Mouse (Mus musculus) activated CD4-positive, CD25-positive, alpha-beta regulatory T cell, adult 4 months (primary cell): ENCODE data around the gene Triml2. TPM values are rescaled to one million over a fixed set of nuclear protein-coding genes. Genes with fewer than 3 reads are reported as not detected.

Experiments used
- ATAC-seq: one replicate; pipeline ENCODE4 v1.8.0; 2017
- polyA plus RNA-seq, 2 experiments: library from polyadenylated mRNA; unstranded; fragments of 100-300 nt; shearing (Covaris generic); gene quantifications; one replicate each; pipeline ENCODE4 v1.2.1; 2017

The Triml2 gene
- not detected for polyA plus RNA-seq

GRCm38 (mm10) chr8:43180054-43180690 is at the start of gene Triml2:
Triml2 (plus strand) TSS chr8:43180541.
- no peak for ATAC-seq

GRCm38 (mm10) chr8:43141386-43141785 is 39.0 kb upstream of the Triml2 start, which contains the start of gene Triml1:
Triml1 (minus strand) TSS chr8:43141486.
- ATAC-seq, result no peak

DNA sequence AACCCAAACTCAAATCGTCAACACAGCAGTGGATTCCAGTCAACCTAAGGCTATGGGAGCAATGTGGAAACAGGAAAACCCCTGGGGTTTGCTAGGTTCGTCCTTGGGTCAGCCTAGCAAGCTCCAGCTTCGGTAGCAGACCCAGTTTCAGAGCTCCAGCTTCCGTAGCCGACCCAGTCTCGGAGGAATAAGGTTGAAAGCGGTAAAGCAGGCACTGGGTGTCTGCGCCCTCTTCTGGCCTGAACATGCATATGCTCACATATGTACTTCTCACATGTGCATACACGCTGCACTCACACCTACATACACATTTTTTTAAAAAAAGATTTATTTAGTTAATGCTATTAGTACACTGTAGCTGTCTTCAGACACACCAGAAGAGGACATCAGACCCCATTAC is 31.0 kb upstream of the Triml2 start:
- ATAC-seq, result no peak

- no peak for ATAC-seq
Observed at GRCm38 (mm10) chr8:43163255-43163654, 17.1 kb upstream of the Triml2 start.

- no peak for ATAC-seq
Observed at GRCm38 (mm10) chr8:43164453-43164852, 15.9 kb upstream of the Triml2 start.

GRCm38 (mm10) chr8:43168083-43168482 is 12.3 kb upstream of the Triml2 start:
- no peak for ATAC-seq

GRCm38 (mm10) chr8:43169249-43169755 is 11.0 kb upstream of the Triml2 start:
- ATAC-seq, result no peak

DNA sequence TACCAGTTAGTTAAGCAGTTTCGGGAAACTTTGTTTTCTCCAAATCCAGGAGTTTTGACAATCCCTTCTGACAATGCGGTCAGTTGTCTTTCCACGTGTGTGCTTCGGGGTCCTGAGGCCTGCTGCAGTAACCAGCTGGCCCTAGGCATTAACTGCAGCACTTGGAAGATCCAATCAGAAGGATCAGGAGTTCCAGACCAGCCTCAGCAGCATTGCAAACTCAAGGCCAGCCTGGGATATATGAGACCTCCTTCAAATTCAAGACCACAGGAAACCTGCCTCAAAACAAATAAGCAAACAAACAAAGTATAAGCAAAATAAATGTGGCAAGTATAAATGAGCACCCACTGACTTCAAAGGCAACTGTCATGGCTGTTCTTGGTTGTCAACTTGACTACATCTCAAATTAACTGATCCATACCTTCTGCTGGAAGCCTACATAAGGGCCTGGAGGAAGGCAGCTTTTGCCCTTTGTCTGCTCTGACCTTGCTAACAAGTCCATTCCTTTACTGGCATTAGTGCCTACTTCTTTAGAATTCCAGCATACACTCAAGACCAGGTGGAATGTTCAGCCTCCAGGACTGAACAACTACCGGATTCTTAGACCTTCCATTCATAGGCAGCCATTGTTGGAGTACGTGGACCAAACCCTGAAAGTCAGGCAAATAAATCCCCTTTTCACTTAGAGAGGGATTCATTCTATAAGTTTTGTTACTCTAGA is 3.4 kb upstream of the Triml2 start:
- no peak for ATAC-seq

DNA sequence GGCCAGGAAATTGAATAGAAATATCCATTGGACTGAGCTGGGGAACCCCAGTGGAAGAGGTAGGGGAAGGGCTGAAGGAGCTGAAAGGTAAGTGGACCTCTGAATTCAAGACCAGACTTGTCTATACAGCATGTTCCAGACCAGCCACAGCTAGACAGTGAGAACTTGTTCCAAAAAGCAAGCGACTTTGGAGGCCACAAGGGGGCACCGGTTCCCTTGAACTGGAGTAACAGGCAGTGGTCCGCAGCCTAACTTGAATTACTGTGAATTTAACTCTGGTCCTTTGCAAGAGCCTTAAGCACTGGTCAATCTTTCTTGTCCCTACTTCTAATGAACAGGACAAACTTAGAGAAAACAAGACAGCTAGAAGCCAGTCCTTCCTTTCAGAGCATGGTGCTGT is 2.1 kb upstream of the Triml2 start:
- ATAC-seq, result no peak

DNA sequence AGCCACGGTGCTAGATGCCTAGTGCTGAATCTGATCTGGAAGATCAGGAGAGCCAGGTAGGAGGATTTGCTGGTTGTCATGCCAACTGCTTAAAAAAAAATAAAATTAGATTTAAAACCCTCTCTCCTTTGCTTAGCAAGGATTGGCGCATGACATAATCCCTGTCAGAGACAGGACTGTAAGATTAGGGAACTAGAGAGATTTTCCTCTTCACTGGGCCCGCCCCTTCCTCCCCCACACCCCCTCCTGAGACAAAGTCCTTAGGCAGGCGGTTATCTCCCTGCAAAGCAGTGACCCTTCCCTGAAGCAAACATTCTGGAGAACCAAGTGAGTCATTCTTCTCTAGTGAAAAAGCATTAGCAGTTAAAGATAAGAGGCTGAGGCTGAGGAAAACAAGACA is 1.2 kb upstream of the Triml2 start:
- ATAC-seq, result no peak

DNA sequence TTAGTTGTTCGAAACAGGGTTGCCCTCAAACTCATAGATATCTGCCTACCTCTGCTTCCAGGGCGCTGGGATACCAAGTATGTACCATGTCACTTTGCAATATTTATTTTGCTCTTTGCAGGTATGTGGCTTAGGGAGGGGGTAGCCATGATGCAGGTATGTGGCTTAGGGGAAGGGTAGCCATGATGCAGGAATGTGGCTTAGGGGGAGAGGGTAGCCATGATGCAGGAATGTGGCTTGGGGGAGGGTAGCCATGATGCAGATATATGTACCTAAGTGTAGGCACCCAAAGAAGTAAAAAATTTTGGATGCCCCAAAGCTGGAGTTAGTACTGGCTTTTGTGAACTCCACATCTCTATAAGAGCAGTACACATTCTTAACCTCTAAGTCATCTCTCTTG is 1.9 kb downstream of the Triml2 start:
- ATAC-seq, result no peak

GRCm38 (mm10) chr8:43215554-43215953 is 35.2 kb downstream of the Triml2 start:
- no peak for ATAC-seq

DNA sequence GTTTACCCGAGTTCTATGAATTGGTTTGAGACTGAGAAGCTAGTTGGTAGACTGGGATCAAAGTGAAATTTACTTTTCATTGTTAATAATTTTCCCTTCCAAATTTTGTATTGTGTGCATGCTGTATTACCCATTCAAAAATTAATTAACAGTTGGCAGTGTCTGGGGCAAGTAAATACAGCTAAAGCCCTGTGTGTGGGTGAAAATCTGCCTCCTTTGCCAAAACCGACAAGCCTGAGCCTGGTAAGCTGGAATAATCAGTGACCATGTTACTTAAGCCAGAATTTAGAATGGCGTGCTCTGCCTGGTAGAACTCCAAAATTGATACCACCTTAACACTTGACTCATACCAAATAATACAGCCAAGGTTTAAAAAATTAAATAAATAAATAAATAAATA is 63.0 kb downstream of the Triml2 start:
- ATAC-seq, result no peak

Other genes with a start within 250 kb of the Triml2 start
- not detected for gene Triml1, start 39.1 kb upstream of the Triml2 start, polyA plus RNA-seq
- gene Zfp42, start 126.4 kb downstream of the Triml2 start, polyA plus RNA-seq, result not detected